Mouse (Mus musculus) gastrocnemius, adult 2 months (tissue): ENCODE measurements around the gene Tm4sf20. TPM values are rescaled to one million over a fixed set of nuclear protein-coding genes. Genes with fewer than 3 reads are reported as not detected.

Experiments used
- DNase-seq: peaks from one replicate; pipeline ENCODE4 v3.0.0; 2022
- H3K27ac ChIP-seq: fragments of 200-600 bp; 2 replicates; pipeline ENCODE4 v1.8.1; 2022; ENCODE audit warnings: mild to moderate bottlenecking
- H3K4me3 ChIP-seq: fragments of 200-600 bp; 2 replicates; pipeline ENCODE4 v1.8.1; 2022; ENCODE audit warnings: mild to moderate bottlenecking, moderate library complexity
- CTCF ChIP-seq: fragments of 200-600 bp; IDR thresholded peaks from 2 replicates; pipeline ENCODE4 v1.8.1; 2022; ENCODE audit warnings: antibody characterized with exemption, mild to moderate bottlenecking, moderate library complexity
- intact Hi-C: fragments of 180-260 bp; cut with DNase I; formaldehyde crosslinking; loops from one replicate; pipeline ENCODE4 v1.15.1; 2025
- total RNA-seq, 2 experiments: library from RNA; stranded (reverse); gene quantifications; 2 replicates each; pipeline ENCODE4 v1.2.3; 2021

Tm4sf20 gene
- total RNA-seq, 2 experiments from 2014 or later: not detected

- DNase-seq: no peak
- intact Hi-C loops: no loop called here
- TF ChIP-seq CTCF: no peak
- Histone ChIP-seq H3K4me3 (no peak overlapping the region), H3K27ac (no peak overlapping the region)
Measured at GRCm38 (mm10) chr1:82795211-82795610, 26.9 kb upstream of the Tm4sf20 start.

DNA sequence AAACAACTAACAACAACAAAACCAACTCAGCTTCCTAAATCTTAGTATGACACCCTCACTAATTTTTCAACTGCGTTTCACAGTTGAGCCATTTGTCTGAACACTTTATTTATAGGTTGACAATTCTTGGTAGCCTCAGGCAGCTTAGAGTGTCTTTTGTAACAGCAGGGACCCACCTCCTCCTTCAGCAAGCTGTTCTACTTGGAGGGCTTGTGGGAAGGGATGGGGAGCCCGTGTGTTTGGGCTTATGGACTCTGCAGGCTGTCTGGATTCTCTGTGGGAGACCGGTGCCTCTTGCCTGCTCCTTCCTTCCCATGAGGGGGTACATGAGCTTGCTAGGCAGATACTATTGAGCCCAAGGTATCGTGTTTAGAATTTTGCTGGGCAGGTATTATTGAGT lies 25.7 kb upstream of the Tm4sf20 start:
- Histone ChIP-seq H3K4me3 (no peak overlapping the region), H3K27ac (no peak overlapping the region)
- DNase-seq: no peak
- intact Hi-C loops: no loop called here
- TF ChIP-seq CTCF: no peak

GRCm38 (mm10) chr1:82793110-82793509 lies 24.8 kb upstream of the Tm4sf20 start:
- intact Hi-C loops: no loop called here
- TF ChIP-seq CTCF: no peak
- DNase-seq: no peak
- no peak overlapping the region for H3K27ac ChIP-seq
- no peak overlapping the region for H3K4me3 ChIP-seq

DNA sequence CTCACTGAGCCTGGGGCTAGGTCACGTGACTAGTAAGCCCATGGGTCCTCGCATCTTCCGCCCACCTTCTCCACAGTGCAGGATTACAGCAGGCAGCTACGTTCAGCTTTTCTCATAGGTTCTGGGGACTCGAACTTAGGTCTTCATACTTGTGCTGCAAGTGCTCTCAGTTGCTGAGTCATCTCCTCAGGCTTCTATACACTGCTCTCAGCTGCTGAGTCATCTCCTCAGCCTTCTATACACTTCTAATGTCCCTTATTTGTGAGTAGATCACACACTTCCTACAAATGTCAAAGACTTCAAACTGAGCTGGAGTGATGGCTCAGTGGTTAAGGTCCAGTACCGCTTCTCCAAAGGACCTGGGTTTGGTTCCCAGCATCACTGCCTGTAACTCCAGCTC lies 24.0 kb upstream of the Tm4sf20 start:
- H3K27ac ChIP-seq: no peak overlapping the region
- H3K4me3 ChIP-seq: no peak overlapping the region
- intact Hi-C loops: no loop called here
- DNase-seq: no peak
- no peak for TF ChIP-seq CTCF

GRCm38 (mm10) chr1:82791105-82791504 lies 22.8 kb upstream of the Tm4sf20 start:
- Histone ChIP-seq H3K4me3 (no peak overlapping the region), H3K27ac (no peak overlapping the region)
- TF ChIP-seq CTCF: no peak
- intact Hi-C loops: no loop called here
- DNase-seq: no peak

- H3K4me3 ChIP-seq: no peak overlapping the region
- DNase-seq: no peak
- H3K27ac ChIP-seq: no peak overlapping the region
- no peak for TF ChIP-seq CTCF
- intact Hi-C loops: loop anchor here (5.0 kb wide), 1 partner anchor 289 kb away; no protein-coding TSS in a partner anchor
Measured at GRCm38 (mm10) chr1:82788070-82788469, 19.8 kb upstream of the Tm4sf20 start.

GRCm38 (mm10) chr1:82787414-82787813 lies 19.2 kb upstream of the Tm4sf20 start:
- TF ChIP-seq CTCF: peak; percentile 82
- Histone ChIP-seq H3K4me3 (no peak overlapping the region), H3K27ac (no peak overlapping the region)
- intact Hi-C loops: loop anchor here (1.0 to 5.0 kb wide), 2 partner anchors 200 to 290 kb away; no protein-coding TSS in a partner anchor
- DNase-seq: peak; percentile 54

- intact Hi-C loops: loop anchor here (5.0 kb wide), 1 partner anchor 292 kb away; no protein-coding TSS in a partner anchor
- DNase-seq: peak; percentile 45
- no peak overlapping the region for H3K4me3 ChIP-seq
- no peak for TF ChIP-seq CTCF
- no peak overlapping the region for H3K27ac ChIP-seq
Measured at GRCm38 (mm10) chr1:82785546-82785945, 17.3 kb upstream of the Tm4sf20 start.

- no peak for TF ChIP-seq CTCF
- no peak for DNase-seq
- Histone ChIP-seq H3K4me3 (no peak overlapping the region), H3K27ac (no peak overlapping the region)
- intact Hi-C loops: no loop called here
Measured at GRCm38 (mm10) chr1:82783559-82783958, 15.3 kb upstream of the Tm4sf20 start.

GRCm38 (mm10) chr1:82779388-82779966 lies 11.2 kb upstream of the Tm4sf20 start:
- DNase-seq: no peak
- intact Hi-C loops: no loop called here
- no peak overlapping the region for H3K4me3 ChIP-seq
- no peak for TF ChIP-seq CTCF
- no peak overlapping the region for H3K27ac ChIP-seq

DNA sequence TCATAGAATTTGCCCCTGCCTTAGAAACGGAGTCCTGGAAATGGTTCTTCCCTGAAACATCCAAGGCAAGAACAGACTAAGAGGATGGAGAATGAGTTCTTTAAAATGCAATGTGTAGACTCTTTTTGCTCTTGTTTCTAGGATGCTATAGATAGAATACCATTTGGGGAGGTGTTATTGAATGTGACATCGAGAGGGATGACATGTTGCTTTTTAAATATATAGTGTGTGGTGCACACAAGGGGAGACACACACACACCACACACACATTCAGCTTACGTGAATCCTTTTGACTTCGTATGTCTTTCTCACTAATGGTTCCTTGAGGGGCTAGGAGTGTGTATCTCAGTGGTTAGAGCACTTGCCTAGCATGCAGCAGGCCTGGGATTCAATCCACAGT lies 7.0 kb upstream of the Tm4sf20 start:
- no peak overlapping the region for H3K4me3 ChIP-seq
- TF ChIP-seq CTCF: no peak
- H3K27ac ChIP-seq: no peak overlapping the region
- intact Hi-C loops: no loop called here
- DNase-seq: no peak

- no peak for TF ChIP-seq CTCF
- intact Hi-C loops: no loop called here
- H3K4me3 ChIP-seq: no peak overlapping the region
- no peak overlapping the region for H3K27ac ChIP-seq
- no peak for DNase-seq
Measured at GRCm38 (mm10) chr1:82773208-82773607, 4.9 kb upstream of the Tm4sf20 start.

- TF ChIP-seq CTCF: no peak
- no peak for DNase-seq
- Histone ChIP-seq H3K4me3 (no peak overlapping the region), H3K27ac (no peak overlapping the region)
- intact Hi-C loops: no loop called here
Measured at GRCm38 (mm10) chr1:82772428-82772827, 4.2 kb upstream of the Tm4sf20 start.

- TF ChIP-seq CTCF: no peak
- no peak within 1 kb of the TSS for H3K27ac ChIP-seq
- DNase-seq: no peak
- no peak within 1 kb of the TSS for H3K4me3 ChIP-seq
- intact Hi-C loops: no loop called here
Measured at GRCm38 (mm10) chr1:82771022-82771586, 2.8 kb upstream of the Tm4sf20 start, which contains the start of gene Gm47791. Gene Gm47791 (minus strand): TSS chr1:82771243.
